Mouse (Mus musculus) v-Abl transformed pro-B cells (cell line): ENCODE data around the gene G0s2.

Experiments used
- in situ Hi-C, 2 experiments: fragments of 400-800 bp; cut with MboI; formaldehyde crosslinking; loops; one replicate each; pipeline ENCODE4 v1.15.1; 2025; ENCODE audit not compliant: unreplicated experiment in 2 of 2

Gene G0s2

DNA sequence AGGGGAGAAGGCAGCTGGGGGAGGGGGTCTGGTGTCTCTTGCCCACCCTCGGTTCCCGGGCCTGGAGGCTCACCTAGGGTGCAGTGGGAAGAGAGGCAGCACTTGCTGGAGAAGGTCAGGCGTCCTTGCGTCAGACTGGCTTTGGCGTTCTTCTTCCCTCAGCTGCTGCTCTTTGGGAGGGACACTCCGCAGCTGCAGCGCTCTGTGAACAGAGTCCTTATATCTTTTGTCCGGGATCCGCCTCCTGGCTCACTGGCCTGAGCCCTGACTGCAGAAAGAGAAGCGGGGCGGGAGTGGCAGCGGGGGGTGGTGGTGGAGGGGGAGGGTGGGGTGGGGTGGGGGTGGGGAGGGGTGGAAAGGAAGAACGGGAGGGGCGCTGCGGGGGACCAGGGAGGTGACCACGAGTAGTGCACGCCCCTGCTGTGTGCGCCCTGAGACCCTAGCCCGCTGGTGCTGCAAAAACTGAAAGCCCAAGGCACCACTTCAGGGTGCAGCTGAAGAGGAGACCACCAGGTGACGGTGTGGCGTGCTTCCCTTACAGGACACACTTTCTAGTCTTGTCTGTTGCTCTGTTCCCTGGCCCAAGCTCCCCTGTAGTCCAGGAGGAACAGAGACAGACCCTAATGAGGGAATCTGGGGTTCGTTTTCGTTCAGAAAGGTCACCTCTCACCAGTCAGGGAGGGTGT is at the start of gene G0s2:
TSS of gene G0s2 (minus strand) at position 302 of the 686 bp plus-strand sequence.
- in situ Hi-C loops, result no loop called here

DNA sequence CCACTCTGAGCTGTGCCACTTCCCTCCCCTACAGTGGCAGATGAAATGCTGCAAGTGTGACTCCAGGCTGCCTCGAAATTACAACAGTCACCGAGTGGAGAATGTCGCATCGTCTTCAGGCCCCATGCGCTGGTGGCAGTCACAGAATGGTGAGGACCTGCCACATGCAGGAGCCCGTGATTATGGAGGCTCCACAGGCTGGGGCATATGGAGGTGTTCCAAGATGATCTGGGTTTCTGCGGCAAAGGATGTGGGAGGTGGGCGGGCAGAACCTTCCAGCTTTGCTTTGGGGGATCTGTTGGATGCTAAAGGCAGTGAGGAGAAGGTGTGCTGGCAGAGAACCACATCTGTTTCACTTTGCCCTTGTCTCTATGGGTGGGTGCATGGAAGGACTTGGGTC is 47.4 kb upstream of the G0s2 start:
- in situ Hi-C loops, result loop anchor here in 1 of 2 experiments (5.0 to 10.0 kb wide), 2 partner anchors 66 to 113 kb away; partner anchors contain the start of gene Lamb3

DNA sequence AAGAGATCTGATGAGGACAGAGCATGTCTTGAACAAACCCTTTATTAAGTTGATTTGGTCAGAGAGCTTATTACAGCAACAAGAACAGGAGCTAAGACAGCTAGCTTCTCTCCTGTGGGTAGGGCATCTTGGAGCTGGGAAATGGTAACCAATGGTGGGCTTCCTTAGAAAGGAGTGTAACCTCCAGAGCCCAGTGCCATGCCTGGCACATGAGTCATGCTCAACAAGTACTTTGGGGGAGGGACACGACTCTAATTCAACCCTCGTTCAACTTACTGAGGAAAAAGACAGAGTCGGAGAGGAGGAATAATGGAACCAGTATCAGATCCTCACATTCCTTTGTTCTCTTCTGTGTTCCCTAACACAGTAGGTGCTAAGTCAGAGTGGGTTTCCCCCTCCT is 46.7 kb upstream of the G0s2 start:
- in situ Hi-C loops, result loop anchor here (5.0 to 10.0 kb wide), 2 partner anchors 65 to 112 kb away; partner anchors contain the start of gene Lamb3 (in 2 of the 2)

DNA sequence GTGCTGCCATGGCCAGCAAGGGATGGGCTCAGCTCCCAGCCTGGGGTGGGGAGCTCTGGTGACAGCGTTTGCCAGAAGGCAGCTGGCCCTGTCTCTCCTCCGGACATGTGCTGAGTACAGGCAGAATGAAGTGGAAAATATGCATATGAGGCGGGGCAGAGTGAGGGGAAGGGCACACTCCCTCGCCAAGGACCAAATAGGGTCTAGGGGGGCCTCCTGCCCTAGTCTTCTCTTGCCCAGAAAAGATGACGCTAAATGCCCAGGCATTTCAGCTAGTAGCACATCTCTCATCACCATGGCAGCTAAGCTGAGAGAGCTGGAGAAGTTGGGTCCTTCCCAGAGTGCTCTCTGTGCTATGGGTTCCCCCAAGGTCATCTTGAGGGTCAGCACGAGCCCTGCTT is 44.1 kb upstream of the G0s2 start:
- in situ Hi-C loops, result loop anchor here in 1 of 2 experiments (5.0 kb wide), 1 partner anchor 110 kb away; the partner anchor contains the start of gene Lamb3

DNA sequence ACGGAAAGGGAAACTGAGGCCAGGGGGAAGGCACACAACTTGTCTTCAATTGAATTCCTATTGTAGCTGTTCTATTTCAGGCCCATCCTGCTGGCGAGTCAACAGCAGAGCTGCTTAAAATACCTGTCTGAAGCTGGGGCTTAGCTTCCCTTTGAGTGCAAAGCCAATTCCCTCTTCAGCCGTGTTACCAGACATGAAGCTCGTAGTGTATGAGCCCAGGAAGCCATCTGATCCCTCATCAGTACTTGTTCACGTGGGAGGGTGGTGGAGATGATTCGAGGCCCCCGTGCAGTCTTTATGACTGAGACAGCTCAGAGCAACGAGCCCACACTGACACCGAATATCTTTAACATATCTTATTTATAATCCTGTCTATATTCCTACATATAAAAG is 43.3 kb upstream of the G0s2 start:
- in situ Hi-C loops, result loop anchor here in 1 of 2 experiments (5.0 kb wide), 1 partner anchor 109 kb away; the partner anchor contains the start of gene Lamb3

DNA sequence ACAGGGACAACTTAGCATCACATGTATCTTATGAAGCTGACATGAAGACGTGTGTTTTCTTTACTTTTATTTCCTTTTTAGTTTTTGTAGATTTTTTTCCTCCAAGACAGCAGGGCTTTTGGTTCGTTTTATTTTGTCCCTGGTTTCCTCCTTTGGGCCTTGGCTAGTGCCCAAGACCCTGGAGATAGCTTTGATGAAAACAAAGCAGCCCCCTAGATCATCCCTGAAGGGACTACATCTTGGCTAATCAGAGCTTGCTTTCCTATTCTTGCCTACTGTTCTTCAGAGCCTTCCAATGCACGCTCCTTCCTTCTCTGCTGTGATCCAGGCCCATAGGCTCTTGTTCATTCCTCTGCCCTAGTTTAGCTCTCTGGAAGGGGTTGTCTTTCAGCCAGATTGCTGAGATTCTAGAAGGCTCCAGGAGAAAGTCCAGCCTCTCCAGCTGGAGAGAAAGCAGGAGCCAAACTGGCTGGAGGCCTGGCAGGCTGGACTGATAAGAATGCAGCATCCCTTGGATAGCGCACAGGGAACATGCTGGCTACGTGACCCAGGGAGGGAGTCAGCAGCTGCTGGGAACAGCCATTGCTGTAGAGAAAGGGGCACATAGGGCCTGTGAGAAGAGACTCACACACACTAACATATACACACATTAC is 42.8 kb upstream of the G0s2 start:
- in situ Hi-C loops, result loop anchor here in 1 of 2 experiments (5.0 kb wide), 1 partner anchor 109 kb away; the partner anchor contains the start of gene Lamb3

DNA sequence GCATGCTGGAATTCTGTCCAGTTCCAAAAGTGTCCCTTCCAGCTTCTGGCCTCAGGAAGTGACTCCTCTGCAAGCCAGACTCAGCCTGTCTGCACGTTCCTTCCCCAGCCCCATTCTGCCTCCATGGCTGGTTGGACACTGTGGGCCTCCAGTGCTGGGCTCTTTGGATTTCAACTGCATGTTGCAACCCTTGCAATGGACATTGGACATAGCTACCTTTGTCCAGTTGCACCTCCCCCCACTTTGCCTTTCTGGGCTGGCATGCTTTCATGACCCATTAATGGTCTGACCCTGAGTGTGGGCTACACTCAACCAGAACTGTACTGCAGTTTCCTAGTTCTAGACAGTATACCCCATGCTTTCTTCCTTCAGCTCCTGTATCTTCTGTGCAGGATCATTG is 38.6 kb upstream of the G0s2 start:
- in situ Hi-C loops, result no loop called here

DNA sequence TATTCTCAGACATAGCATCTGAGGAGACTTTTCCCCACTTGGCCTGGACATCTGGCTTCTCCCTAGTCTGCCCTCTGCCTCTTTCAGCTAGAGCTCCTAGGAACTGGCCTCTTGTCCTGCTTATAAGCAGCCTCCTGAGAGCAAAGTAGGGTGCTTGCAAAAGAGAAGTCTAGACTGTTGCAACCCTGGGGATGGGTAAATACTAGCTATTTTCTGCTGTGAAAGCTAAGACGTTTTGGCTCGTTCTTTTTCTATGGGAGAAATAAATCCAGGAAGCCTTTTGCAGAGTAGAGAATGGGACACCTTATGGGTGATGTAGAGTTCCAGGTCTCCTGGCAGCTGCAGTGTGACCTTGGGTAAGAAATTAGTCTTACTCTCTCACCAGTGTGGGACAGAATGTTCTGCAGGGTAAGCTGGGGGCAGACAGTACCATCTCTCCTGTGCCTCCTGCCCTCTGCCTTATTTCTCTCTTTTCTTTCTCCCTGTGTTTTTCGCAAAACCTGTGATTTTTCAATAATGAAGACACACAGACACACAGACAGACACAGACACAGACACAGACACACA is 37.6 kb upstream of the G0s2 start:
- in situ Hi-C loops, result no loop called here

DNA sequence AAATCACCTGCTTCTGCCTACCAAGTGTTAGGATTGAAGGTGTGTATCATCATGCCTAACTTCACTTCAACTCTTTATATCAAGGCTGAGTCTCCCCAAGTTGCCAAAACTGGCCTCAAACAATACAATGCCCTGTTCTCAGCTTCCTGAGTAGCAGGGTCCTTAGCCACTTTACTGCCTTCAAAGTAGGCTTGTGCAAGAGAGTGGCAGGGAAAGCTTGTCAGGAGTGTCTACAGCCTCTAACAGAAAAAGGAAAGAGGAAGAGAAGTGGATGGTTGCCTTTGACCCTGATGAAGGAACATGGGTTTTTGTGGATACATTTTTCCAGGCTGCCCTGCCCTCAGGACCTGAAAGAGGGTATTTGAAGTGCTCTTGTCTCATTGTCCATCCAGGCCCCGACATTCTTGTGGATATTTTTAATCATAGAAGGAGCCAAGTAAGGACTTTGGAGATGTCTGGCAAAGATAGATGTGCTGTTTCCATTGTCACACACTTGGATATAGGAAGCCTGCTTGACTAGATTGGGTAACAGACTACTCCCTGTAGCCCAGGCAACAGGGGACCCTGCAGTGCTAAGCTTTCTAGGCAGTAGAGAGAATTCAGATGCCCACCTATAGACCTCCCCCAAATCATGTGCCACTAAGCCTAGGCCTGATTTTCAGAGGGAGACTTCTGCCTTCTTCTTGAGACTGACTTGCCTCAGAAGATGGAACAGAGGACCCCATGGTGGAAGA is 36.9 kb upstream of the G0s2 start:
- in situ Hi-C loops, result loop anchor here in 1 of 2 experiments (5.0 kb wide), 1 partner anchor 43 kb away; no protein-coding TSS in a partner anchor

DNA sequence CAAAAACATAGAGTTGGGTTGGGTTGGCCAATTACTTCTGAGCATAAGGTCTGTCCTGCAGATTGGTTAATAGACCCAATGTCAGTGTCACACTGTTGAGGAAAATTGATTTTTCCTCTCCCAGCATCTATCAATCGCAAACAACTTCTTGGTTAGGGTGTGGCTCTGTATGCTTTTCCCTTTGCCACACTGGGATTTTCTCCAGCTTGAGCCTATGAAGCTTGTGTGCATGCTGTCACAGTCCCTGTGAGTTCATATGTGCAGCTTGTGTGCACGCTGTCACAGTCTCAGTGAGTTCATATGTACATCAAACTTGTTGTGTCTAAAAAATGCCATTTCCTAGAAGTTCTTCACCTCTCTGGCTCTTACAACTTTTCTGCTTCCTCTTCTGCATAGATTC is 33.8 kb upstream of the G0s2 start:
- in situ Hi-C loops, result loop anchor here in 1 of 2 experiments (5.0 kb wide), 1 partner anchor 40 kb away; no protein-coding TSS in a partner anchor

DNA sequence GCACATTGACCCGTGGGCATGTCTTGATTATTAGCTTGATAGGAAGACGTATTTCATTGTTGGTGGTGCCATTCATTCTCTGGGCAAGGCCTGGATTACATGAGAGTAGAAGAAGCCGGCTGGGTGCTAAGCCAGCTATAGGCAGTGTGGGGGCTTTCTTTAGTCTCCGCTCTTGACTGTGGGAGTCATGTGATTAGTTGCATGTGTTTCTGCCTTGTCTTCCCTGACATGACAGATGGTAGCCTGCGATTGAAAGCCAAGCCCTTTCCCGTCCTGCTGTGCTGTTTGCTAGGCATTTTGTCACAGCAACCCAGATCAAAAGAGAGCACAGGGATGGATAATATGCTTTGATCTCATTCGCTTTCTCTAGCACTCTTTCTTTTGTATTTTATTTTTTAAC is 32.4 kb upstream of the G0s2 start:
- in situ Hi-C loops, result loop anchor here in 1 of 2 experiments (5.0 kb wide), 1 partner anchor 38 kb away; no protein-coding TSS in a partner anchor

DNA sequence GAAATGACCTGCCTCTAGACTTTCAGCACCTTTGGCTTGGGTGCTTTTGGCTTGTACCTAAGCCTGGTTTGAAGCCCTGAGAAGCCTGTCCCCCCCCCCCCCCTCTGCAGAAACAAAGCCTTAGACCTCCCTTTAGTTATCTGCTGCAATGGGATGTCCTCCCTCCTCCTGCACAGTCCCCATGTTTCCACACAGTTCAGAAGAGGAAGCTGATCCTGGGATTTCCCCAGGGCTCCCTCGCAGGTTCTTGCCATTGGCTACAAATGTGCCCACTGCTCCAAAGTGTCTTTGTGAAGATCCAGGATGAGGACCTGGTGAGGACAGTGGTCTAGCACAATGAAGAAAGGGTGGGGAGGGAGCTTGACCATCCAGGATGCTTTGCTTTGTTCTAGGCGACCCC is 30.1 kb upstream of the G0s2 start:
- in situ Hi-C loops, result no loop called here

DNA sequence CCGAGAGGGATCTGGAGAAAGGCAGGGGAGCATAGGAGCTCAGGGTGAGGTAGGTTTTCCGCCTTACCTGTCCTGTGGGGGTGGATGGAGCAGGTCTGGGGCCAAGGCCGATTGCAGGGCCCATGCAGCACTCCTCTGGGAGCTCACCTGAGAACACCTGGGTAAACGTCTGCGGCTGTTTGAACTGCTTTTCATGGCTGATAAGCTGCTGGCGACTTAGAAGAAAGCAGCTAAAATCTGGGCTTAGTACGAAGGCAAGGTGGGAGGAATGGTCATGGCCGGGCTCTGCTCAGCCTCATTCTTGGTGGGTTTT is 29.0 kb upstream of the G0s2 start:
- in situ Hi-C loops, result no loop called here

DNA sequence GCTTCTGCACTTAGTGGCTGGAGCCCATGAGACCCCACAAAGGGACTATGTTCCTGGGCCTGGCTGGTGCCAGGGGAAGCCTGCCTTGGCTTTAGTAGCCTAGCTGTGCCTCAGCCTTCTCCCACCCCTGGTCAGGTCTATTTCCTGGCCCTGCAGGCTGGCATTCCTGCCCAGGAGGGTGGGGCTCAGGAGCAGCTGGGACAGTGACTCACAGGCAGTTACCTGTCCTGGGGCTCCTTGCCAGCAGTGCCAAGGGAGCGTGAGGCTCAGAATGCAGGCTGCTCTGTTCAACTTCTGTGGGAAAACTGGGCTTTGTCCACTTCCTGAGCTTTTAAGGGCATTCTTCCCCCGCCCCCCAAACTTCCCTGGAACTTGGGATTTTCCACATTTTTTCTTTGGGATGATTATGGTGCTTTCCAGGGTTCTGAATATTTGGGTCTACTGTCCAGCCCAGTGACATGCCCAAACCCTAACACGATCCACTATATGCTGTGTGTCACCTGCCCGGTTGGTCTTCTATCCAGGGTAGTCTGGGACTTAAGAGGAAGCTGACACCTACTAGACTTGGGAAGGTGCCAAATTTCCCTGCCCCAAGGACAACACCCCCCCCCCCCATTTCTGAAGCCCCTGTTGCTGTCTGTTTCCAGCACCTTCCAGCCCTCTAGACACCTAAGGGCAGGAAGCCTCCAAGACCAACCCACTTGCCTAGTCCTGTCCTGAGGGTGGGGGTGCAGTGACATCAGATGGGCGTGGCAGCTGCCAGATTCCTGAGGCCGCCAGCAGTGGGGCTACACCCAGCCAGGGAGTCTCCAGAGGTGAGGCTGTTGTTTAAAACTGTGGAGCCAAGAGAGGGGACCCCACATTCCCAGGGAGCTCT is 28.4 kb upstream of the G0s2 start:
- in situ Hi-C loops, result no loop called here

DNA sequence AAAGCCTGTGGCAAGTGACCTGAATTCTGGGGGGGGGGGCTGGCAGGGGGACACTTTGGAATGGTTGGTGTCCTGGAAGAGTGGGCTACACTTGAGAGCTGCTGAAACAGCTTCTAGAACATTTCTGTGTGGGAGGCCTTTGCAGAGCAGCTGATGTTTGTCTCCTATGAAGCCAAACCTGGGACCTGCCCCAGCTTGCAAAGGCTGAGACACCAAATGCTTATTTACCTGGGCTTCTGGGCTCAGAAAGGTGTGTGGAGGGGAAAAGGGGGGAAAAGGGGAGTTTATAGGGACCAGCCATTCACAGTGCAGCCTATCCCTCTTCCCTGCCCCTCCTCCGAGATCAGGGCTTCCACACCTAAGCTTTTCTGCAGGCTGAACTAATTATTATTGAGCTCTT is 27.0 kb upstream of the G0s2 start:
- in situ Hi-C loops, result no loop called here

DNA sequence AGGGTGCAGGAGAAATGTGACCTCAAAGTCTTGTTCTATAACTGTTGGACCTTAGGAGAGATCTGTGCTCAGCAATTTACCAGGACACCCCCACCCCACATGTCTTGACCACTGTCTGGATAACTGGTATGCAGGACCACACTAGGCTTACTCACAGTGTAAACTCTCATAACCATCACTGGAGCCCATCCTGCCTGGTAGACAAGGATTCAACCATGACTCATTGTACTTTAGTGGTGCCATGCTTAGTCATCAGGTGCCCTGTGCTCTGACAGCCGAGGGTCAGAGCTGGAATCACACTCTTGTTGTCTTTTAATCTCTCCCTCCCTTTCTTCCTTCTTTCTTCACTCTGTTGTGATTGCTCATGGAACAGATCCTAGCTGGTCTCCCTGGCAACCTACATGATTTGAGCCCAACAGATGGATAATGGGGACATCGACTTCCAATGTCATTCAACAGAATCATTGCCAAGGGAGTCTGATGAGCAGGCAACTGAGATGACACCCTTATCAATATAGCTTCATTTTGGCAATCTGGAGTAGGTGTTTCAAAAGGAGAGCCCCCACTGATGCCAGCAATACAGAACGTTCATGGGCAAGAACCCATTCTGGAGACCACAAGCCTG is 25.2 kb upstream of the G0s2 start:
- in situ Hi-C loops, result no loop called here

DNA sequence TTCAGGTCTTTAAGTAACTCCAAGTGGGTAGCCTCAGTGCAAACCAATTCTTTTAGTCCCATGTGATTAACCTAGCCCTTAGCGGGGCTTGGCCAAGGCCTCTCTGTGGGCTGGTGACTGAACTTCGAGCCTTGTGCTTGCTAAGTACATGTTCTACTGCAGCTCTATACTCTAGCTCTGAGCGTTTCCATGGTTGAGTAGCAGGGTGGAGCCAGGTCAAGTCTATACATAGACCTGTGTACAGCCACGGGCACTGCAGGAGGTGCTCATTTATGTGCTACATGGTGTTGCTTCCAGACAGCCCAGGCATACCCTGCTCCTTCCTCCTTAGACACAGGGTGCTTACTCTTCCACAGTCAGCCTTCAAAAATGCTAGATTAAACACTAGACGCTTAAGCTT is 22.9 kb upstream of the G0s2 start:
- in situ Hi-C loops, result no loop called here

DNA sequence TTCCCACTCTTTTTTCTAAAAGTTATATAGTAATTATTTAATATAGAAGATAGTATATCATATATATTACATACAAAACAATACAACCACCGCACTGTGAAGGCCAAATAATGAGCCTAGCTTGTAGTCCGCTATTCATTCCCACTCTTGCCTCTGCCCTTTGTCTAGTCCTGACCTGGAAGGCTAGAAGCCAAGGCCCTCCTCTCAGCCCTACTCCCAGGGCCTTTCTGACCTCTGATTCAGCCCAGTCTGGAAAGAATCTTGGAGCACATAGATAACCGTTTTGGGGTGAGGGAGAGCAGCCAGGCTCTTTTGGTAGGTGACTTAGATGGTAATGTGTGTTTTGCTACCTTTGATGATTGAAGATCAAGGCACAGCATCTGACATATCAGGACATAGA is 20.9 kb upstream of the G0s2 start:
- in situ Hi-C loops, result no loop called here

DNA sequence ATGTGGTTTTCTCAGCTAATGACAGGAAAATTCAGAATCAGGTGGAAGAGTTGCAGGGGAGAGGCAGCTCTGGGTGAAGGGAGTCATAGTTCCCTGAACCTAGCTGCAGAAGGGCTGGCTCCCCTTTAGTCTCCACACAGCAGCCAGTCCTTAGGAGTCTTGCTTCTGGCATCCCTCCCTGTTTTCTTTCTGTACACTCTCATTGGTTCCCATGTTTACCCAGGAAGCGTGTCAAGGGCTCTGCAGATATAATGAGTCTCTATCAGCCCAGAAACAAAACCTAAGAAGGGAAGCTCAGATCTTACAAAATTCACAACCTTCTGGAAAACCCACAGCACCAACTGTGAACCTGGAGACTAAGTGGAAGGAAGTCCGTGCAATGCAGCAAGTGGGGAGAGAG is 20.0 kb upstream of the G0s2 start:
- in situ Hi-C loops, result no loop called here

DNA sequence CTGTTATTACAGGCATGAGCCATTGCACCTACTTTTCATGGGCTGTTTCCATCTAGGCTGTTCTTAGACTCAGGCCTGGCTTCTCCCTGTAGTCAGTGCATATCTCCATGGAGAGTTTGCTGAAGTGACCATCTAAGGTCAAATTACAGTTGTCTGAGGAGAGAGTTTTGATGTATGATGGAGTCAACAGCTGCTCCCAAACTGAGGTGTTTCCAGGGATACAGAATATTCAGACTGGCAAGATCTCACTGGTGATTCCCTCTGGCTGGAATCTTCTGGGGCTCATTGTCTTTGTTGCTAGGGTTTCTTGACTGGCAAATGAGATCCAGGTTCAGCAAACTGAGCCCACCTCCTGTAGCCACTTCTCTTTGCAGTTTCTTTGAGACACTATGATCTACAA is 17.7 kb upstream of the G0s2 start:
- in situ Hi-C loops, result no loop called here
